Mouse (Mus musculus): ENCODE measurements around the gene Ntsr1.
A peak's percentile ranks its signal among the peaks of the same experiment; 100 is the strongest.

Gene Ntsr1

GRCm38 (mm10) chr2:180508455-180509115, 8.8 kb downstream of the Ntsr1 start:
- no peak for DNase-seq

DNA sequence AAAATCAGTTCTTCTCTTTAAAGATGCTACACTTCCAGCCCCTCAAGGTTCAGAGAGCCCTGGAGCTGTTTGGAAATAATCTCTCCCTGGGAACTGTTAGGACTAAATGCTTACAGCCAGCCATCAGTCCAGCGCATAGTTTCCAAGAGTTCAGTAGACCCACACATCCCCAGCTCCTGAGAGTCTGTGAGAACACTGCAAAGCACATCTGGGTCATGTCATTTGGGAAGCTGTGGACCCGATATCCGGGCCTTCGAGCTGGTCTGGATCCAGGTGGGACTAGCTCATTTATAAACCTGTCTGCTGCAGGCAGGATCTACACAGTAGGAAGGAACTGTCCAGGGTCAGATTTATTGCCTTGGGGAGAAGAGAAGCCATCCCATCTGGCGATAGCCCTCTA, 11.1 kb downstream of the Ntsr1 start:
- DNase-seq: no peak

- no peak for DNase-seq
Measured at GRCm38 (mm10) chr2:180511875-180512661, 12.3 kb downstream of the Ntsr1 start.

GRCm38 (mm10) chr2:180513019-180513418, 13.2 kb downstream of the Ntsr1 start:
- DNase-seq: no peak

- no peak for DNase-seq
Measured at GRCm38 (mm10) chr2:180513835-180514234, 14.1 kb downstream of the Ntsr1 start.

- DNase-seq: no peak
Measured at GRCm38 (mm10) chr2:180521437-180522221, 21.9 kb downstream of the Ntsr1 start.

DNA sequence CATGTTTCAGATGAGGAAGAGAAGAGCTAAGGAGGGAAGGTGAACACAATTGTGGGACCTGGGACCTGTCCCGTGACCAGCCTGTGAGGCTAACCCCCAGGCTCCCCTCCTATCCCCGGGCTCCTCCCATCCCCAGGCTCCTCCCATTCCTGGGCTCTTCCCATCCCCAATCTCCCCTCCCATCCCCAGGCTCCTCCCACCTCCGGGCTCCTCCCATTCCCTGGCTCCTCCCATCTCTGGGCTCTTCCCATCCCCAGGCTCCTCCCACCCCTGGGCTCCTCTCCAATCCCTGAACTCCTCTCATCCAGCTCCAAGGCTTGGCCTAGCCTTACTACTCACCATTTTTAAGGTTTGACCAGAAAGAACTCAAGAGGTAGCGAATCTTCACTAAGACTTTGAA, 23.0 kb downstream of the Ntsr1 start:
- no peak for DNase-seq

- DNase-seq: no peak
Measured at GRCm38 (mm10) chr2:180527447-180527846, 27.7 kb downstream of the Ntsr1 start.

GRCm38 (mm10) chr2:180527883-180528282, 28.1 kb downstream of the Ntsr1 start:
- DNase-seq: no peak

GRCm38 (mm10) chr2:180530130-180530529, 30.4 kb downstream of the Ntsr1 start:
- no peak for DNase-seq

GRCm38 (mm10) chr2:180530584-180530983, 30.8 kb downstream of the Ntsr1 start:
- no peak for DNase-seq

DNA sequence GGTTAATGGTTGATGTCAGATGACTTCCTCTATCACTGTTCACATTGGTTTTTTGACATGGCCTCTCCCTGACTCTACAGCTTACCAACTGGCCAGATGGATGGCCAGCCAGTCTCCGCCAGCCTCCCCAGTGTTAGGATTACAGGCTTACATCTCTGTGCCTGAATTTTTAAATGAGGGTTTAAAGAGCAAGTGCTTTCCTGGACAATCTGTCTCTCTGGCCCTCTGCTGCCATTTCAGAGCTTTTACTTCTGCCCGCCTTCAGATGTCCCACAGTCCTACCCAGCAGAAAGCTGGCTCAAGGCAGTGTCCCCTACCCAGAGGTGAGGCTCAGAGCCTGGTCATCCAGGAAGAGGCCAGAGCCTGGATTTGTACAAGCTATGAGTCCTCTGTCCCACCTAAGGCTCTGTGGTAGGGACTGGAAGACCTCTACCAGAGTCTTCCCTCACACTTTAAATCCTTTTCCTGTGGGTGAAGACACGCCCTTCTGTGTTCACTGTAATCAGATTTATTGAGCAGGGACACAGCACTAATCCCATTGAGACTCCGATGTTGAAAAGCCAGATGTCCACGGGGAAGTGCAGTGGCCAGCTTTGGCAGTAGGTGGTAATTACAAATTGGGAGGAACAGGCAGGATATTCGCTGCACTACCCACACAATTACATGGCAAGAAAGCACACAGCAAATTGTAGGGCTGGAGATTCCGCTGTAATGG, 32.1 kb downstream of the Ntsr1 start:
- DNase-seq: no peak

- DNase-seq: no peak
Measured at GRCm38 (mm10) chr2:180532386-180532995, 32.7 kb downstream of the Ntsr1 start.

- DNase-seq: no peak
Measured at GRCm38 (mm10) chr2:180533237-180533636, 33.5 kb downstream of the Ntsr1 start.

GRCm38 (mm10) chr2:180543675-180544074, 43.9 kb downstream of the Ntsr1 start:
- DNase-seq: no peak

DNA sequence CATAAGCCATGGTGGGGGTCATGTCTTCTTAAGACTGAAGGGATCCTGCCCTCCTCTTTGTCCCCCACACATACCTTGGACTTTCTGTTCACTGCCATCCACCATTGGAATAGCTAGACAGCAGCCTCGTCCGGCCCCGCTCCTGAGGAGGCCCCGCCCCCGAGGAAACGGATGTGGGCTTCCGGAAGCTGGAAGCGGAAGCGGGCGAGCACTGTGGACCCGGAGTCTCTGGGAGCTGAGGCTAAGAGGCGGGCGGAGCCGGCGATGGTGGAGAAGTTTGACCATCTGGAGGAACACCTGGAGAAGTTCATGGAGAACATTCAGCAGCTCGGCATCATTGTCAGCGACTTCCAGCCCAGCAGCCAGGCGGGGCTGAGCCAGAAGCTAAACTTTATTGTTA, 45.3 kb downstream of the Ntsr1 start:
- no peak for DNase-seq

DNA sequence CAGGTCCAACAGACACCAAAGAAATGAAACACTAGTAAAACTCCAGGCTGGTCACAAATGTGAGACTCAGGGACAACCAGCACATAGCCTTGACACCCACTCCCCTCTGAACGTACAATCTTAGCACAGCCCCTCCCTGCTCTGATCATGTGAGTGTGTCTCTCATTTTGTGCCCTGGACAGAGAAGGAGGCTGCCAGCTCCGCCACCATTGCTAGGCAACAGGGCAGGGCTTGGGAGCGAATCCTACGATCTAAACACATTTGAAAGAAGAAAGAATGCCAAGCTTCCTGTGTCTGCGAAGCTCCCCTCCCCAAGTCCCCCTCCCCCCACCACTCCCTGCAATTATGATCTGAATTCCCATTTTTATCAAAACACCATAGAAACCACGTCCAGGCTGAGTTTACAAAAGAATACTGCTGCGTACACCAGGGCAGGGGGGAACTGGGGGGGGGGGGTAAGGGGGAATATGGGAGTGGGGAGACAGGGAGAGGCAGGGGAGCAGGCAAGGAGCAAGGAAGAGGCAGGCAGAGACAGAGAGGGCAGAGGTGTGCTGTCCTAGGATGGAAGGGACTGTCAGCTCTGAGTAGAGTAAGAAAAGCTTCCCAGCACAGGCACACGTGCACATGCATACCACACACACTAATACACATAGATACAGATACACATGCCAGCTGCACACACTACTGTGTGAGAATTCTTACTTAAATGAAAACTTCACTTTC, 47.8 kb downstream of the Ntsr1 start:
- DNase-seq: no peak

DNA sequence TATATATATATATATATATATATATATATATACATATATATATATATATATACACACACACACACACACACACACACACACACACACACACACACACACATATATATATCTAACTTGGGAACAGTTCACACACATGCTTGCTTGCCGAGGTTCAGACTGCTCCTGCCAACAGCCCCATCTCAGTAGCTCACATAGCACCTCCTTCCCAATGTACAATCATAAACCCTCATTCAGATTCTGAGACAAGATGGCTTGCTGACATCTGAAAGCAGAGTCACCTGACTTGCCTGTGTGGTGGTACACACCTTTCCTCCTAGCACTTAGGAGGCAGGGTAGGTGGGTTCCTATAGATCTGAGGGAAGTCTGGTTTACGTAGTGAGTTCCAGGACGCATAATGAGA, 52.6 kb downstream of the Ntsr1 start:
- no peak for DNase-seq

DNA sequence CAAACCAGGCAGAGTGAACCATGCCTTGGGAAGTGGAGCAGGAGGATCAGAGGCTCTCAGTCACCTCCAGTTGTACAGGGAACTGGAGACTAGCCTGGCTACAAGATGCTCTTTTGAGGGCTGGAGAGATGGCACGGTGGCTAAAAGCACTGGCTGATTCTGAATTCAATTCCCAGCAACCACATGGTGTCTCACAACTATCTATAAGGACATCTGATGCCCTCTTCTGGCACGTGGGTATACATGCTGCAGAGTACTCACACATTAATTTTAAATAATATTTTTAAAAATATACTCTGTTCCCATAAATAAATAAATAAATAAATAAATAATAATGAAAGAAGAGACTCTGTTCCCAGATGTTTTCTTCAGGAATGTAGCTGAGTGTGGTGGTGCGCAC, 55.4 kb downstream of the Ntsr1 start:
- DNase-seq: no peak

DNA sequence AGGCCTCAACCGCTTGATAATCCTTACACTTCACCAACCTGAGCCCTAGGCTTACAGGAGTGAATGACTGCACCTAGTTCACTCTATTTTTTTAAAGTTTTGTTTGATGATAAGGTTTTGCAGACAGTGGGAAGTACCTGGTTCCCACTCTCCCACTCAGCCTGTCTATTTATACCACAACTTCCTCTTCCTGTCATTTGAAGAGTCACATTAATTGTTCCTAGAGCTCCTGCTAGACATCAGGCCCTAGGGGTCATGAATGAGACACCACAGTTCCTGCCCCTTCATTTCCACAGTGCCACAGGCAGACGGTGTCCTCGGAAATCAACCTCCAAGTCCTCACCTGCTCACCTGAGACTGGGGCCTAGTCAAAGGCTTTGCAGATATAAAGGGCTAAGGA, 56.7 kb downstream of the Ntsr1 start:
- DNase-seq: no peak

DNA sequence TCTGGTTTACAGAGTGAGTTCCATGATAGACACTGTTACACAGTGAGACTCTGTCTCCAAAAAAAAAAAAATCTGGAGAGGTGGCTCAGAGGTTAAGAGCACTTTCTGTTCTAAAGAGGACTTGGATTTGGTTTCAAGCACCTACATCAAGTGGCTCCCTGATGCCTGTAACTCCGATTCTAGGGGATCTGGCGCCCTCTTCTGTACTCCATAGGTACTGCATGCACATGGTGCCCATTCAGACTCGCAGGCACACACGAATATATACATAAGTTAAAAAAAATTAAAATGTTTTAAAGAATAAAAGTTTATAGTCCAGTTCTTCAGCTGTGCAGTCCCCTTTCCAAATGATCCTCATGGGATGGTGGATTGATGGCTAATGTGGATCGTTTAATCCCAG, 60.5 kb downstream of the Ntsr1 start:
- DNase-seq: peak; percentile 31

GRCm38 (mm10) chr2:180562146-180562545, 62.4 kb downstream of the Ntsr1 start:
- DNase-seq: no peak

Measured in thymus, postnatal 14 days (tissue).